Mouse (Mus musculus): ENCODE measurements around the gene Atp2b2.
"Not testable (repeated sequence)": the region's sequence is repeated elsewhere in the genome, so short reads cannot be mapped to it uniquely, and the experiment has no call there.

Gene Atp2b2

DNA sequence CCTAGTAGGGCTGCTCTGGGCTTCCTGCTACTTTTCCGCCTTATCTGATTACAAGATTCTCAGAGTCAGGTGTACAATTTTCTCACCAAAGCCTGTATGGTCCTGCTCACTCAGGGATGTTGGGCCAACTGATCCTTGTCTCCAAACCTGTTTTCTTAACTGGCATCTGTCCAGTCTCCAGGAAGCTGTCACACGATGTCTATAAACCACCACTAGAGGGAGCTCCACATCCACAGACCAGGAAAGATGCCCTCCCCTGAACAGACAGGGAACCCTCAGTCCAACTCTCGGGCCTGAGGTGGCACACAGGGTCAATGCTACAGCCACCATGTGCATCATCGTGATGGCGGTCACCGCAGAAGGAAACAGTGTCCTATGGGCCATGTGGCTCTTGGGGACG lies 280.8 kb downstream of the Atp2b2 start:
- DNase-seq, result peak; percentile 38

- peak; percentile 46 for DNase-seq
These were observed 293.2 kb downstream of the Atp2b2 start for GRCm38 (mm10) chr6:113749119-113749685.

DNA sequence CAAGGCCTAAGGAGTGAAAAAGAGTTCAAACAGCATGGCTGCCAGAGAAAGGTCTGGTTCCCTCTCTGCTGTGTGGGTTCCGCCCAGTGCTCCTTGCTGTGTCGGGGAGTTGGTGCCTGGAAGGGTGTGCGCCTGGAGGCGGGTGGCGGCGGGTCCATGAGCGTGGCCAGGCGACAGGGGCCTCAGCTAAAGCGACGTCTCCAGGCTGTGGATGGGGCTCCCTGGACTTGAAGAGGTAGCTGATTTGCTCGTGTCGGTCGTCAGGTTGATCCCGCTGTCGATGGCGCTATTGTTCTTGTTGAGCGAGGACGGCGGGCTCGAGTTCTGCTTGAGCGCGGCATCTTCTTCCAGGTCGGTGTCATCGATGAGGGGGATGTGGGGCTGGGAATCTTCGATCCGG lies 294.1 kb downstream of the Atp2b2 start:
- peak; percentile 12 for DNase-seq

GRCm38 (mm10) chr6:113747284-113747683 lies 295.1 kb downstream of the Atp2b2 start:
- DNase-seq, result no peak

DNA sequence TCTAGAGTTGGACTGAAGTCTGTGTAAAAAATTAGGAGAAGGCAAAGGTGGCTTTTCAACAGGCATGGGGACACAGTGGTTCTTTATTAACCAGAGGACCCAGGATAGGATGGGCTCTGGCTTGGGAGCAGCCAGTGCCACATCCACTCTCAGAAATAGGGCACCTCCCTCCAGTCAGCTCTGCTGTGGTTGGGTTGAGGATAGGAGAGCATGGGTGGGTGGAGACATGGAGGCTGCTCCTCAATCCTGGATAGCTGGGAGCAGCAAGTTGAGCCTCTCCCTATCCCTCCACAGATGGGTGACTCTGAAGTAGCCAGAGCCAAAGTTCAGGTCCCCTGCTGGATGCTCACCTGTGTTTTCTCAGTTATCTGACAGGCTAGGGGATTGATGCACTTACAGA lies 297.3 kb downstream of the Atp2b2 start:
- no peak for DNase-seq

- DNase-seq, result no peak
These were observed 299.3 kb downstream of the Atp2b2 start for GRCm38 (mm10) chr6:113743111-113743510.

DNA sequence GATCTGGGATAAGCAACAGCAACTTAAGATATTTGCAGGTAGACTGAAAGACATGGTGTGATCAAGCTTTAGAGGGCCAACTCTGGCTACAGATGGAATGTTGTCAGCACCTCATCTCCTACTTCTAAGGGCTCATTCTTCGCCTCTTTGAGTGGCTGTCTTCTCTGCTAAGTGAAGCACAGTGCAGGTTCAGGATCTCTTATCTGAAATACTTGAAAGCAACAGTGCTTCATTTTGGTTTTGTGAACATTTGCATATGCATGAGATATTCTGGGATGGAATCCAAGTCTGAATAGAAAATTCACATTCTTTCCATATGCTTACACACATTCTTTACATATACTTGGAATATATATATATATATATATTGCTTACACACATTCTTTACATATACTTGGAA lies 300.1 kb downstream of the Atp2b2 start:
- DNase-seq, result no peak

DNA sequence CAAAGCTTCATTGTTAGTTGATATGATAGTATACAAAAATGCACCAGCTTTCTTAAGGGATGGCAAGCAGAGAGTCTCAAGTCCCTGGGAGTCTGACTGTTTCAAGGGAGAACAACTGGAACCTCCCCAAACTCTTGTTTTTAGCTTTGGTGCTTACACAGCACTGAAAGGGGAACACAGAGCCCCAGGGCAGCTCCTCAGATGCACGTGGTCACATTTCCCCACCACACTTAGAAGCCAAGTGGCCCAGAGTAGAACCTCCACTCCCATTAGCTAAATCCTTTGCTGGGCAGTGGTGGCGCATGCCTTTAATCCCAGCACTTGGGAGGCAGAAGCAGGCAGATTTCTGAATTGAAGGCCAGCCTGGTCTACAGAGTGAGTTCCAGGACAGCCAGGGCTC lies 301.0 kb downstream of the Atp2b2 start:
- no peak for DNase-seq

DNA sequence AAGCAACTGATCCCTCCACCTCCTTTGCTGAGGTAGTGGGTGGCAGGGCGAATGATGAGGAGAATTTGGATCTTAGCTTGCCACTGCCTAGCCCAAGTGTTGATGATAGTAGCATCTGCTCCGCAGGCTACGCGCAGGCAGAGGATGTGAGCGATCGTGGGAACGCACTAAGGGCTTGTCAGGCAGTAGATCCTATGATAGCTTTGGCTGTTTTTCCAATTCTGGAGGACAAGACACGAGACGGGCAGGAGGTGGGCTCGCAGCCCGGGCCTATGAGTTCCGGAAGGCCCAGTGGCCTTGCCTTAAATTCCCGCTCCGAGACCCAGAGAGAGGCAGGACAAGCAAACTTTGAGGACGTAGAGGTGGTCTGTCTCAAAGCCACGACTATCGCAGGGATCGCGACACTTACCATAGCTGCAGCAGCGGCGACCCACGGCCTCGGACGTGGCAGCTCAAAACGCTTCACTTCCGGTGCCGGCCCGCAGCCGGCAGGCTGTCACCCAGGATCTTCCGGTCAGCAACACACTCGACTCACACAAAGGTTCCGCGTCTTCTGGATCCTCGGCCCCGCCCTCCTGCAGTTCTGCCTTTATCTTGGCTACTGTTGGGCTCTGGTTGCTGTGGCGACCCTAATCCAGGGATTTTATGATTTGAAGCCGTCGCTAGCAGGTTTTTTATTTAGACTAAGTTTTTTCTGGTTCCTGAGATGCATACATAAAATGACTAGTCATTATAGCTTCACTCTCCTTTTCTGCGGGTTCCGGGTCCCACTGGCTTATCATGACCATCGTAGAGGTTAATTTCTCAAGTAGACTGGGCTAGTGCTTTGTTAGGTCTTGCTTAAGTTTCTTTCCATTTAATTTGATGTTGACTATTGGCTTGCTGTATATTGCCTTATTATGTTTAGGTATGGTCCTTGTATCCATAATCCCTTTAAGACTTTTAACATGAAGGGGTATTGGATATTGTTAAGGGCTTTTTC lies 301.9 kb downstream of the Atp2b2 start, which contains the start of gene Sec13:
Gene Sec13 (minus strand): TSS at position 508 of the 982 bp plus-strand sequence.
- peak; percentile 87 for DNase-seq

- no peak for DNase-seq
These were observed 304.9 kb downstream of the Atp2b2 start for GRCm38 (mm10) chr6:113737318-113738046.

DNA sequence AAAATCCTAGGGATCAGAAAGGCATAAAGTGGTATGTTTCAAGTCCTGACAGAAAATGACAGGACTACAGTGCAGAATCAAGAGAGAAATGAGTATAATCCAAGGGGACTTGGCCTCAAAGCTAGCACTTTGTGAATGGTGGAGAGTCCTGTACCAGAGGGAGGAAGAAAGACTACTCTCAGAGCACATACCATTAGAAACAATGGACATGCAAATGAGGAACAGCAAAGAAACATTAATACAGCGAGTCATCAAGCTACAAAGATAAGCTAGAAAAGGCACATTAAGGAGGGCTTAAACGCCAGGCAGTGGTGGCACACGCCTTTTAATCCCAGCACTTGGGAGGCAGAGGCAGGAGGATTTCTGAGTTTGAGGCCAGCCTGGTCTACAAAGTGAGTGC lies 311.1 kb downstream of the Atp2b2 start:
- no peak for DNase-seq

GRCm38 (mm10) chr6:113728181-113728580 lies 314.2 kb downstream of the Atp2b2 start:
- DNase-seq, result no peak

- no peak for DNase-seq
These were observed 321.4 kb downstream of the Atp2b2 start for GRCm38 (mm10) chr6:113721061-113721460.

GRCm38 (mm10) chr6:113719878-113720277 lies 322.5 kb downstream of the Atp2b2 start, which contains the start of gene Ghrl:
Gene Ghrl, minus strand, starts transcription at chr6:113719880.
- no peak for DNase-seq

DNA sequence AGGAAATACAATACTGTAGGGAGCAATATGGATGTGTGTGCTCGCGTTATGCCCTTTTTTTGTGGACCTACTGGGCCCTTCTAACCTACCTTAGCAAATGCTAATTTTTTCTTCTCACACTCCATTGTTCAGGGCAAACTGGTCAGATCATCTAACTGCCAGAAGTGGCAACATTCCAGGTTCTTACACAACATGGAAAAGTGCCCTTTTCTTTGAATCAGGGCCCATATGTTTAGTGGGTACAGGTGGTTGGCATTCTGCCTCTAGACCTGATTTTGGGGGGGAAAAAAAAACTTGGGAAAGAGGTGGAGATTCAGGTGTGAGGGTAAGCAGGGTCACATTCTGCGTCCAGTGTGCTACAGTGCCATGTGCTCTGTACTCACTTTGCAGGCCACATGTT lies 324.9 kb downstream of the Atp2b2 start:
- no peak for DNase-seq

DNA sequence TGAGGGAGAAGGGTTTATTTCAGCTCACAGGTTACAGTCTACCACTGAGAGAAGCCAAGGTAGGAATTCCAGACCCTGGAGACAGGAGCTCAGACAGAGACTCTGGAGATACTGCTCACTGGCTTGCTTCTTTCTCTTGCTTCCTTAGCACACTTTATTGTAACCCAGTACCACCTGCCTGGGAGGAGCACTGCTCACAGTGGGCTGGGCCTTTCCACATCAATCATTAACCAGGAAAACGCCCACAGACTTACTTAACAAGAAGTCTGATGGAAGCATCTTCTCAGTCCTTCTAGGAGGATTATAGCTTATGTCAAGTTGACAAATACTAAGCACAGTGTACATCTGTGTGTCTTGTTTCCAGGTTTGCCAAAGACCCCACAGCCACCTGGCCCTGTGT lies 327.6 kb downstream of the Atp2b2 start:
- DNase-seq, result no peak

DNA sequence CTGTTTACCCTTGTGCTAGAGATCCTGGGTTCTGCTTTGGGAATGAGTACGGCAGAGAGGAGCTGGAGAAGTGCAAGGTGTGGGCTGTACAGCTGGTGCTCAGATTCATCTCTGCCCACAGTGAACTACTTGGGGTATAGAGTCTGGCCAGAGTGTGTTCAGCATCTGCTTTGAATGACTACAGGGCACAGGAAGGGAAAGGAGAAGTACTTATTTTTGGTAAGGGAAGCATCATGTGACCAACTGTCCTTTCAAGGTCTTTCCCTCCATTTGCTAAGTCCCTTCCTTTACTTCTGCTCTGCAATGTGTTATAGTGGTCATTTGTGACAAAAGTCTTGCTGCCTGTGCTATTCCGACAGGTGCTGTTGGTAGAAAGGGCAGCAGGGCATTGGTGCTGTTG lies 328.1 kb downstream of the Atp2b2 start:
- DNase-seq, result no peak

DNA sequence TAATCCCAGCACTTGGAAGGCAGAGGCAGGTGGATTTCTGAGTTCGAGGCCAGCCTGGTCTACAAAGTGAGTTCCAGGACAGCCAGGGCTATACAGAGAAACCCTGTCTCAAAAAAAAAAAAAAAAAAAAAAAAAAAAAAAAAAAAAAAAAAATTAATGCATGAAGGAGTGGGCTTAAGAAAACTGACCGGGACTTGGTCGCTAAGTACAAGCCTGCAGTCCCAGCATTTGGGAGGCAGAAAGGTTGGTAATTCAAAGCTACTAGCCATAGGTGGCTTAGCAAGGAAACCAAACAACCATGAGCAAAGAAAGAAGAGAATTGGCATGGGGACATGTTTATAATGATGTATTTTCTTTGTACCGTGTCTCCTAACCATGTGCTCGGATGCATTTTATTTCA lies 329.0 kb downstream of the Atp2b2 start:
- DNase-seq, result not testable (repeated sequence)

DNA sequence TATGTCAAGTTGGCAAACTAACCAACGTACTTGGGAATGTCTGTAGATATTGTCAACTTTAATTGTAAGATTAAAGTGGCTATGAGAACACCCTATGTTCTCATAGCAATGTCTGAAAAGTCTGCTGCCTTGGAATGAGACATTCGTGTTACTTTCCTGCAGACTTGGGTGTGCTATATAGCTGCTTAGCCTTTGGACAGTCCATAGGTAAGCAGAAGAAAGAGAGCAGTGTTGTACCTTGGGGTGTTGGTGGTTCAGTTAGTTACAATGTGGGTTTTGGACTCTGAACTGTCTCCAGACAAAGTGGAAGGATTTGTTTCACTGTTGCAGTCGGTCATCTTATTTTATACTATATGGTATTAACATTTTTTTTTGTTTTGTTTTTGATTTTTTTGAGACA lies 329.7 kb downstream of the Atp2b2 start:
- DNase-seq, result no peak

DNA sequence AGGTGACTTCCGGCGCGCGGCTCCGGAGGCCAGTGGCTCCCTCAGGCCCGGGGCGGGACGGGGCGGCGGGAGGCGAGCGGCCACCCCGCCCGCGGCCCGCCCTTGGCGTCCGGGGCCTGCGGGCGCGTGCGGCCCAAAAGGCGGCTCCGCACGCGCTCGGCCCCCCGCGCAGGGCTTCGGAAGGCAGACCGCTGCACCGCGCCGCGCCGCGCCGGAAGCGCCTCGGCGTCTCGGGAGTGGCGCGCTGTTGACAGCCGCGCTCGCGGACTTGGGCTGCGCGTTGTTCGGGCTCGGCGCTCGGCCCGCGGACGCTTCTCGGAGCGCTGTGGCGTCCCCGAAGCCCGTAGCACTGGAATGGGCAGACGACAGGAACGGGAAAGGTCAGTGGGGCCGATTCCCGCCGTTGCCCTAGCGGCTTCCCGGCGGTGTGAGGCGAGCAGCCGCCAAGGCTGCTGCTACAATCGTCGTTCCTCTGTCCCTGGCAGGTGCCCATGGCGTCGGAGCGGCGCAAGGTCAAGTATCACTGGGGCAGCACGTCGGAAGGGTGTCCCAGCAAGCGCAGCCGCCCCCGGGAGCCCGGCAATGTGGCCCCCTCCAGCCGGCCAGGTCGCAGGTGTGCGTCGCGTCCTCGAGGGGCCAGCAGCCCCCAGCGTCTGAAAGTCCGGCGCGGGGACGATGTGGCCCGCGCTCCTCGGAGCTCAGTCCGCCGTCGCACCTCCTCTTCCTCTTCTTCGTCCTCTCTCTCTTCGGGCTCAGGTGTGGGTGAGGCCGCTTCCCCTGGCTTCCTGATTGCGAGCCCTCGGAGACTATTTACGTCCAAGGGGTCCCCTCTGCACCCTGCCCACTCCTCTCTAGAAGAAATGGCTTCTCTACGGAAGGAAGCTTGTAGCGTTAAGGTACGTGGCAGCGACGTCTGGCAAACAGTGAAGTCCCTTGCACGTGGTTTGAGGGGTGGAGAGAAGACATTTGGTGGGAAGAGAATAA lies 344.9 kb downstream of the Atp2b2 start:
- peak; percentile 42 for DNase-seq

DNA sequence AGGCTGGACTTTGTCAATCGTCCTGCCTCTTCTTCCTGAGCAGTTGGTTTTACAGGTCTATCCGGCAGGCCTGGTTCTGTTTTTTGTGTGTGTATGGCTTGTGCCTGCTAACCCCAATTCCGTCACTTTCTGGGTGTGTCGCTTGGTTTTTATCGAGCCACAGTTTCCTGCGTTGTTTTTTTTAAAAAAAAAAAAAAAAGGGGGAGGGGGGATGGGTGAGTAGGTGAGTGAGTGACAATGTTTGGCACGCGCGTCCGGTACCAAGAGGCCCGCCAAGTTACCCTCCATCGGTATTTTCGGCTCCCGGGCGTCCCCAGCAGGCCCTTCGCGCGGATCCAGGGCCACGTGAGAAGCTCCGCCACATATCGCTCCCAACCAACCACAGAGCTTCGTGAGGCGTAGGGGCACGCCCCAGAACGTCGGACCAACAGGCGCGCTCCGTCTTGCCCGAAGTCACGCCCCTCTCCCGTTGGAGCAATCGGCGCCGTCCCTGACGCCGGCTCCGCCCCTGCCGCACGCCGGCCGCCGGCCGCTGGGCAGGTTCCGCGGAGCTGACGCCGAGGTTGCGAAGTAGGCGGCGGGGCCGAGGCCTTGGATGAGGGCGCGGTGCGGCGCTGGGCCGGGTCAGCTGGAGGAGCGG lies 345.7 kb downstream of the Atp2b2 start, which contains the start of gene Tatdn2:
Gene Tatdn2 (plus strand): TSS at position 469 of the 640 bp plus-strand sequence.
- DNase-seq, result peak; percentile 95
